Mouse (Mus musculus) heart, postnatal 0 days (tissue): ENCODE data around the gene 1110008L16Rik. TPM values are rescaled to one million over a fixed set of nuclear protein-coding genes. Genes with fewer than 3 reads are reported as not detected.
"Not testable (repeated sequence)": the region's sequence is repeated elsewhere in the genome, so short reads cannot be mapped to it uniquely, and the experiment has no call there.

ENCODE experiments used
- ATAC-seq: fragments of 200-750 bp; cut with Nextera tagmentation; 2 replicates; pipeline ENCODE4 v1.8.0; 2017; ENCODE audit warnings: low read depth, moderate number of reproducible peaks, moderate library complexity; ENCODE audit not compliant: insufficient read depth
- DNase-seq: peaks from one replicate; pipeline ENCODE4 v3.0.0-alpha.2; 2016; ENCODE audit warnings: low spot score
- H3K27ac ChIP-seq: fragments of 300-500 bp; sonication (generic); 2 replicates; pipeline ENCODE4 v1.5.1; 2014; ENCODE audit warnings: low read depth, mild to moderate bottlenecking
- H3K27me3 ChIP-seq: fragments of 300-500 bp; sonication (generic); 2 replicates; pipeline ENCODE4 v1.6.1; 2014; ENCODE audit warnings: low read length, mixed read lengths; ENCODE audit not compliant: control insufficient read depth, insufficient read depth
- H3K36me3 ChIP-seq: fragments of 300-500 bp; sonication (generic); replicated peaks from 2 replicates; pipeline ENCODE4 v1.6.1; 2014; ENCODE audit warnings: low read length, mixed read lengths; ENCODE audit not compliant: control insufficient read depth, insufficient read depth
- H3K4me1 ChIP-seq: fragments of 300-500 bp; sonication (generic); 2 replicates; pipeline ENCODE4 v1.6.1; 2014; ENCODE audit warnings: antibody characterized with exemption; ENCODE audit not compliant: control insufficient read depth, insufficient read depth
- H3K4me2 ChIP-seq: fragments of 300-500 bp; sonication (generic); 2 replicates; pipeline ENCODE4 v1.6.1; 2014; ENCODE audit warnings: low read depth, mild to moderate bottlenecking, low read length, moderate library complexity
- H3K4me3 ChIP-seq: fragments of 300-500 bp; sonication (generic); 2 replicates; pipeline ENCODE4 v1.5.1; 2014; ENCODE audit warnings: low read depth, low read length
- H3K9ac ChIP-seq: fragments of 300-500 bp; sonication (generic); replicated peaks from 2 replicates; pipeline ENCODE4 v1.6.1; 2014; ENCODE audit warnings: low read depth, low read length, mixed read lengths
- H3K9me3 ChIP-seq: fragments of 300-500 bp; sonication (generic); replicated peaks from 2 replicates; pipeline ENCODE4 v1.6.1; 2016; ENCODE audit warnings: low read length; ENCODE audit not compliant: control insufficient read depth
- CTCF ChIP-seq: IDR thresholded peaks from 2 replicates; pipeline ENCODE4 v1.5.1; 2016; ENCODE audit warnings: antibody characterized with exemption, control low read depth, low read depth
- EP300 ChIP-seq: IDR thresholded peaks from 2 replicates; pipeline ENCODE4 v1.6.1; 2016; ENCODE audit warnings: antibody characterized with exemption, low read depth
- WGBS: fragments of 180-500 bp; shearing (Covaris S2); extraction: QIAGEN DNeasy Blood & Tissue Kit; methylation state at CpG from one replicate; pipeline ENCODE4 v1.1.7; 2014; 5-methylcytosine and 5-hydroxymethylcytosine counted together
- polyA plus RNA-seq: library from polyadenylated mRNA; unstranded; fragments of >200 nt; fragmentation: Nextera tagmentation; extraction: Ambion mirVana; gene quantifications from 2 replicates; pipeline ENCODE4 v1.2.1, GENCODE M21; 2015
- total RNA-seq: library from RNA; depleted of rRNA; stranded (reverse); fragments of >200 nt; gene quantifications from 2 replicates; pipeline ENCODE4 v1.2.3, GENCODE M21; 2014; ENCODE audit warnings: low replicate concordance

The 1110008L16Rik gene
- total and polyA plus RNA-seq, 2 experiments from 2014 or later: 6.0 to 7.3 TPM

DNA sequence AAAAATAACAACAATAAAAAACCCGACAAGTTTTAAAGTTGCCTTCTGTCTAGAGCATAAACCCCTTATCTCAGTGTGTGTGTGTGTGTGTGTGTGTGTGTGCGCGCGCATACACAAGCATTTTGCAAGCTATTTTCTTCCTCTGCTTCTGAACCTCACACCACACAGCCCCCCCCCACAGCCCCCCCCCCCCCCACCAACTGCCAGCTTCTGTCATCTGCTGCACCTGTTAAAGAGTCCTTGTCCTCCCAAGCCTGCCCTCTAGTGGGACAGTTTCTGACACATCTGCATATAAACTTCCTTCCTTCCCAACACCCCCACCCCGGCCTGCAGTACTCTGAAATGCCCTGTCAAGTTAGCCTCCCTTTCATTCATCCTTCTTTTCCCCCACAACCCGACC is 89.1 kb downstream of the 1110008L16Rik start:
- 59% methylated on average over 6 of the region's 6 CpGs for WGBS
- no peaks in the 10 kb centered on the region for H3K36me3 ChIP-seq
- H3K9ac ChIP-seq: no peak overlapping the region
- peak overlapping the region; percentile 52; the same call in 1 of the 2 replicates for H3K27ac ChIP-seq
- no peaks in the 10 kb centered on the region for H3K27me3 ChIP-seq
- DNase-seq (peak; percentile 64), ATAC-seq (no peak)
- TF ChIP-seq CTCF (peak; percentile 39), EP300 (no peak)
- H3K4me2 ChIP-seq: no peak overlapping the region
- no peaks in the 10 kb centered on the region for H3K9me3 ChIP-seq
- no peak overlapping the region for H3K4me3 ChIP-seq
- H3K4me1 ChIP-seq: no peaks in the 10 kb centered on the region; the same call in 1 of the 2 replicates

DNA sequence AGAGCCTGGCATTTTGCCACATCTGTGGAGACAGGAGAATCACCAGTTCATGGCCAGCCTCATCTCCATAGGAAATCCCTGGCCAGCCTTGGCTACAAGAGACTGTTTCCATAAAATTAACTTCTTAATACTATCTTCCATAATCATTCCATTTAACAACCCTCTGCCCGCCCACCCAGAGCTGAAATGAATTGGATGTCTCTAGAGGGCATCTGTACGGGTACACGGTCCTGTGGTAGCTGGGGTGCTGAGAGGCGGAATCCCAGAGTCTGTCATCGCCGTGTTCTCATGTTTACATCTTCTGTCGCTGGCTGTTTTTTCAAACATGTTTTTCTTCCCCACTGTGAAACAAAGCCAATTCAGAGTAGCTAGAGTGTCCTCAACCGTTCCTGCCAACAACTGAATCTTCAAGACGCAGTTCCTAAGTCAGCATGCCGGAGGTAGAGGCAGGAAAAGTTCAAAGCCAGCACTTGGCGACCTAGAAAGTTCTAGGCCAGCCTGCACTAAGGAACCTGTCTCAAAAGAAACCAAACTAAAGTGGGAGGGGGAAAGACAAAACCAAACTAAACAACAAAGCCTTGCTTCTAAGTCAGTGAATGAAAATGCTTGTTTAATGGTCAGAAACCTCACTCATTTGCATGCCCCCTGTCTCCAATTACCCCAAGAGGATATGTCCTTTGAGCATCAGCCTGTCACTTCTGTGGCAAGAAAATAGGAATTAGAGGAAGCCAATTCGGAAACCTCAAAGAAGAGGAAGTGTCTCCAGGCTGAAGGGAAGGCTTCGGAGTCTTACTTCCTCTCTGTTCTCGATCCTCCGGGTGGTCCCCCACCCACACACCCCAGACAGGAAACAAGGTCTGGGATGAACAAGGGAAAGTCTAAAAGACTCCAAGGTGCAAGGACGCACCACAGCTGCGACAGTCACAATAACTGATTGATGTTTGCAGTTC is 90.0 kb downstream of the 1110008L16Rik start:
- 61% methylated on average over 17 of the region's 17 CpGs for WGBS
- no peak for DNase-seq

GRCm38 (mm10) chr12:55392120-55392519 is 92.7 kb downstream of the 1110008L16Rik start:
- Histone ChIP-seq H3K9me3 (no peaks in the 10 kb centered on the region), H3K9ac (no peak overlapping the region), H3K27me3 (no peaks in the 10 kb centered on the region), H3K4me2 (no peak overlapping the region), H3K4me1 (no peaks in the 10 kb centered on the region; the same call in 1 of the 2 replicates), H3K36me3 (no peaks in the 10 kb centered on the region), H3K27ac (no peak overlapping the region), H3K4me3 (no peak overlapping the region)
- TF ChIP-seq CTCF (no peak), EP300 (no peak)
- ATAC-seq: no peak
- DNase-seq: no peak

More for the DNA sequence above, 90.0 kb downstream of the 1110008L16Rik start:
- Histone ChIP-seq H3K27ac (peak overlapping the region; percentile 72), H3K4me3 (no peak overlapping the region), H3K9me3 (no peaks in the 10 kb centered on the region), H3K4me1 (no peaks in the 10 kb centered on the region; the same call in 1 of the 2 replicates), H3K9ac (no peak overlapping the region), H3K4me2 (no peak overlapping the region), H3K36me3 (no peaks in the 10 kb centered on the region), H3K27me3 (no peaks in the 10 kb centered on the region)
- no peak for ATAC-seq
- no peak for TF ChIP-seq CTCF
- TF ChIP-seq EP300: no peak

GRCm38 (mm10) chr12:55392733-55393577 is 93.6 kb downstream of the 1110008L16Rik start:
- H3K27ac ChIP-seq: no peak overlapping the region
- WGBS: 75% methylated on average over 11 of the region's 11 CpGs
- no peaks in the 10 kb centered on the region for H3K27me3 ChIP-seq
- no peak overlapping the region for H3K9ac ChIP-seq
- no peak overlapping the region for H3K4me2 ChIP-seq
- DNase-seq (no peak), ATAC-seq (no peak)
- H3K4me3 ChIP-seq: no peak overlapping the region
- H3K9me3 ChIP-seq: no peaks in the 10 kb centered on the region
- H3K4me1 ChIP-seq: peaks cover 4% of the 10 kb centered on the region
- no peaks in the 10 kb centered on the region for H3K36me3 ChIP-seq
- TF ChIP-seq CTCF (no peak), EP300 (no peak)

GRCm38 (mm10) chr12:55395601-55396000 is 96.2 kb downstream of the 1110008L16Rik start:
- H3K4me1 ChIP-seq: peaks cover 14% of the 10 kb centered on the region
- H3K4me2 ChIP-seq, H3K36me3 ChIP-seq, ATAC-seq, H3K27me3 ChIP-seq, DNase-seq, H3K9ac ChIP-seq, H3K27ac ChIP-seq, H3K4me3 ChIP-seq, H3K9me3 ChIP-seq: not testable (repeated sequence)
- 89% methylated on average over 14 of the region's 14 CpGs for WGBS
